Mouse (Mus musculus) intestine, embryonic 14.5 days (tissue): ENCODE measurements around the gene Noxo1. TPM values are rescaled to one million over a fixed set of nuclear protein-coding genes. Genes with fewer than 3 reads are reported as not detected.
"Not testable (repeated sequence)": the region's sequence is repeated elsewhere in the genome, so short reads cannot be mapped to it uniquely, and the experiment has no call there.

ENCODE experiments used
- ATAC-seq: fragments of 200-750 bp; cut with Nextera tagmentation; replicated peaks from 2 replicates; pipeline ENCODE4 v1.8.0; 2017; ENCODE audit warnings: low read depth, moderate number of reproducible peaks, moderate TSS enrichment, moderate library complexity; ENCODE audit not compliant: low FRiP score, low TSS enrichment
- DNase-seq: peaks from one replicate; pipeline ENCODE4 v3.0.0-alpha.2; 2018; ENCODE audit warnings: low spot score
- H3K27ac ChIP-seq: fragments of 300-500 bp; sonication (generic); 2 replicates; pipeline ENCODE4 v1.5.1; 2014; ENCODE audit warnings: low read depth, mild to moderate bottlenecking, control low read depth
- H3K27me3 ChIP-seq: fragments of 300-500 bp; sonication (generic); replicated peaks from 2 replicates; pipeline ENCODE4 v1.6.1; 2014; ENCODE audit warnings: low read length, control low read depth; ENCODE audit not compliant: control insufficient read depth, insufficient read depth
- H3K36me3 ChIP-seq: fragments of 300-500 bp; sonication (generic); 2 replicates; pipeline ENCODE4 v1.6.1; 2014; ENCODE audit warnings: low read length, control low read depth; ENCODE audit not compliant: control insufficient read depth, insufficient read depth
- H3K4me1 ChIP-seq: fragments of 300-500 bp; sonication (generic); replicated peaks from 2 replicates; pipeline ENCODE4 v1.6.1; 2014; ENCODE audit warnings: low read length, control low read depth, mixed read lengths; ENCODE audit not compliant: control insufficient read depth, insufficient read depth
- H3K4me2 ChIP-seq: fragments of 300-500 bp; sonication (generic); 2 replicates; pipeline ENCODE4 v1.6.1; 2014; ENCODE audit warnings: low read length
- H3K4me3 ChIP-seq: fragments of 300-500 bp; sonication (generic); 2 replicates; pipeline ENCODE4 v1.5.1; 2014; ENCODE audit warnings: low read depth, low read length, control low read depth, mixed read lengths
- H3K9ac ChIP-seq: fragments of 300-500 bp; sonication (generic); 2 replicates; pipeline ENCODE4 v1.6.1; 2014; ENCODE audit warnings: mild to moderate bottlenecking, low read length
- H3K9me3 ChIP-seq: fragments of 300-500 bp; sonication (generic); 2 replicates; pipeline ENCODE4 v1.6.1; 2016; ENCODE audit warnings: low read length, control low read depth; ENCODE audit not compliant: control insufficient read depth
- WGBS: fragments of 180-500 bp; shearing (Covaris S2); extraction: QIAGEN DNeasy Blood & Tissue Kit; methylation state at CpG from one replicate; pipeline ENCODE4 v1.1.7; 2014; 5-methylcytosine and 5-hydroxymethylcytosine counted together
- polyA plus RNA-seq: library from polyadenylated mRNA; unstranded; fragments of >200 nt; fragmentation: Nextera tagmentation; extraction: Ambion mirVana; gene quantifications from 2 replicates; pipeline ENCODE4 v1.2.1, GENCODE M21; 2014

Noxo1 gene
- polyA plus RNA-seq, 1 experiment from 2014 or later = 6.4 TPM

- Histone ChIP-seq H3K4me2 (peak within 1 kb of the TSS; percentile 88), H3K4me3 (peak within 1 kb of the TSS; percentile 90), H3K9me3 (no peaks in the 10 kb centered on the region), H3K27me3 (no peaks in the 10 kb centered on the region), H3K9ac (peak within 1 kb of the TSS; percentile 81), H3K36me3 (peaks cover 28% of the 10 kb centered on the region), H3K27ac (peak within 1 kb of the TSS; percentile 83), H3K4me1 (peaks cover 6% of the 10 kb centered on the region)
- peak; percentile 86 for ATAC-seq
- DNase-seq = peak; percentile 98
- WGBS = 4% methylated on average over 32 of the region's 32 CpGs
Measured at GRCm38 (mm10) chr17:24706982-24707800, 11.2 kb downstream of the Noxo1 start, which contains the start of gene Tbl3. Gene Tbl3, minus strand, starts transcription at chr17:24707660.

GRCm38 (mm10) chr17:24707801-24708425, 11.9 kb downstream of the Noxo1 start:
- ATAC-seq (peak; percentile 56), DNase-seq (no peak)
- Histone ChIP-seq H3K4me1 (peaks cover 6% of the 10 kb centered on the region), H3K27ac (peak overlapping the region; percentile 83), H3K9me3 (no peaks in the 10 kb centered on the region), H3K4me2 (peak overlapping the region; percentile 88), H3K36me3 (peaks cover 23% of the 10 kb centered on the region), H3K27me3 (no peaks in the 10 kb centered on the region), H3K4me3 (peak overlapping the region; percentile 90), H3K9ac (peak overlapping the region; percentile 81)
- 5% methylated on average over 24 of the region's 24 CpGs for WGBS

- DNase-seq = no peak
- ATAC-seq = no peak
- H3K4me1 ChIP-seq = peaks cover 6% of the 10 kb centered on the region
- WGBS = 33% methylated on average over 2 of the region's 2 CpGs
- no peak overlapping the region for H3K4me3 ChIP-seq
- H3K36me3 ChIP-seq = peaks cover 17% of the 10 kb centered on the region
- no peaks in the 10 kb centered on the region for H3K9me3 ChIP-seq
- no peak overlapping the region for H3K27ac ChIP-seq
- no peaks in the 10 kb centered on the region for H3K27me3 ChIP-seq
- H3K4me2 ChIP-seq = no peak overlapping the region
- no peak overlapping the region for H3K9ac ChIP-seq
Measured at GRCm38 (mm10) chr17:24708646-24709045, 12.6 kb downstream of the Noxo1 start.

- Histone ChIP-seq H3K27me3 (no peaks in the 10 kb centered on the region), H3K9me3 (no peaks in the 10 kb centered on the region), H3K4me2 (no peak overlapping the region), H3K27ac (no peak overlapping the region), H3K4me3 (no peak overlapping the region), H3K4me1 (no peaks in the 10 kb centered on the region; the same call in 1 of the 2 replicates), H3K9ac (no peak overlapping the region), H3K36me3 (peaks cover 17% of the 10 kb centered on the region)
- DNase-seq (no peak), ATAC-seq (no peak)
- 74% methylated on average over 6 of the region's 6 CpGs for WGBS
Measured at GRCm38 (mm10) chr17:24715556-24715955, 19.5 kb downstream of the Noxo1 start.

- Histone ChIP-seq H3K36me3 (peaks cover 21% of the 10 kb centered on the region), H3K9me3 (no peaks in the 10 kb centered on the region), H3K27me3 (no peaks in the 10 kb centered on the region), H3K4me3 (no peak overlapping the region), H3K4me2 (no peak overlapping the region), H3K27ac (no peak overlapping the region), H3K9ac (no peak overlapping the region), H3K4me1 (peaks cover 2% of the 10 kb centered on the region; the same call in 1 of the 2 replicates)
- ATAC-seq (no peak), DNase-seq (no peak)
- WGBS = 95% methylated on average over 15 of the region's 15 CpGs
Measured at GRCm38 (mm10) chr17:24716166-24716682, 20.2 kb downstream of the Noxo1 start.

- Histone ChIP-seq H3K4me3 (peak within 1 kb of the TSS; percentile 92), H3K27ac (no peak within 1 kb of the TSS), H3K9me3 (no peaks in the 10 kb centered on the region), H3K36me3 (peaks cover 35% of the 10 kb centered on the region), H3K27me3 (no peaks in the 10 kb centered on the region), H3K9ac (no peak within 1 kb of the TSS), H3K4me2 (peak within 1 kb of the TSS; percentile 67), H3K4me1 (peaks cover 18% of the 10 kb centered on the region)
- 77% methylated on average over 4 of the region's 4 CpGs for WGBS
- DNase-seq (no peak), ATAC-seq (no peak)
Measured at GRCm38 (mm10) chr17:24717943-24718342, 21.9 kb downstream of the Noxo1 start, which contains the start of the genes Rnf151 and Rps2. Gene Rnf151, minus strand, starts transcription at chr17:24718063. Gene Rps2, plus strand, starts transcription at chr17:24718116.

GRCm38 (mm10) chr17:24718938-24719337, 22.9 kb downstream of the Noxo1 start:
- Histone ChIP-seq H3K4me3 (peak overlapping the region; percentile 92), H3K4me2 (peak overlapping the region; percentile 67), H3K36me3 (peaks cover 35% of the 10 kb centered on the region), H3K9ac (peak overlapping the region; percentile 94), H3K4me1 (peaks cover 23% of the 10 kb centered on the region)
- H3K27me3 ChIP-seq, DNase-seq, ATAC-seq, H3K9me3 ChIP-seq, H3K27ac ChIP-seq: not testable (repeated sequence)
- WGBS = 66% methylated on average over 5 of the region's 5 CpGs

- Histone ChIP-seq H3K4me1 (peaks cover 23% of the 10 kb centered on the region), H3K9ac (peak overlapping the region; percentile 94), H3K9me3 (no peaks in the 10 kb centered on the region), H3K27ac (peak overlapping the region; percentile 83), H3K4me2 (peak overlapping the region; percentile 67), H3K36me3 (peaks cover 35% of the 10 kb centered on the region), H3K4me3 (peak overlapping the region; percentile 92), H3K27me3 (no peaks in the 10 kb centered on the region)
- under 1% methylated on average over 61 of the region's 61 CpGs for whole genome bisulfite sequencing
- ATAC-seq = peak; percentile 97
- peak; percentile 98 for DNase-seq
Measured at GRCm38 (mm10) chr17:24719494-24720222, 23.6 kb downstream of the Noxo1 start.
